Mouse (Mus musculus): ENCODE results near the gene Mlx. TPM values are rescaled to one million over a fixed set of nuclear protein-coding genes. Genes with fewer than 3 reads are reported as not detected.

Gene Mlx
- 45.7 and 46.0 TPM in 2 replicates for polyA plus RNA-seq (2015; fragmentation: Nextera tagmentation; extraction: Ambion mirVana)

- Histone ChIP-seq H3K4me2 (ENCODE audit: low read length) (peak within 1 kb of the TSS; percentile 96), H3K9me3 (replicated peaks; ENCODE audit: low read length) (no peaks in the 10 kb centered on the region), H3K9ac (ENCODE audit: low read depth, low read length) (peak within 1 kb of the TSS; percentile 81), H3K27ac (peak within 1 kb of the TSS; percentile 88), H3K4me3 (replicated peaks; ENCODE audit: low read depth, low read length) (peak within 1 kb of the TSS; percentile 64), H3K36me3 (ENCODE audit: insufficient read depth, low read length) (peaks cover 38% of the 10 kb centered on the region), H3K4me1 (replicated peaks; ENCODE audit: insufficient read depth, low read length) (peaks cover 20% of the 10 kb centered on the region), H3K27me3 (ENCODE audit: insufficient read depth, low read length) (no peaks in the 10 kb centered on the region)
- DNase-seq (ENCODE audit: low spot score), result peak; percentile 97
- 1% methylated on average over 52 of the region's 52 CpGs for WGBS
- no peak for TF ChIP-seq CTCF (IDR thresholded peaks at IDR 0.05; ENCODE audit: low read depth)
- peak; percentile 78 for ATAC-seq (replicated peaks; ENCODE audit: low FRiP score, low read depth)
Observed at GRCm38 (mm10) chr11:101086756-101087681, at the start of gene Mlx. Gene Mlx, plus strand, starts transcription at chr11:101087277.

DNA sequence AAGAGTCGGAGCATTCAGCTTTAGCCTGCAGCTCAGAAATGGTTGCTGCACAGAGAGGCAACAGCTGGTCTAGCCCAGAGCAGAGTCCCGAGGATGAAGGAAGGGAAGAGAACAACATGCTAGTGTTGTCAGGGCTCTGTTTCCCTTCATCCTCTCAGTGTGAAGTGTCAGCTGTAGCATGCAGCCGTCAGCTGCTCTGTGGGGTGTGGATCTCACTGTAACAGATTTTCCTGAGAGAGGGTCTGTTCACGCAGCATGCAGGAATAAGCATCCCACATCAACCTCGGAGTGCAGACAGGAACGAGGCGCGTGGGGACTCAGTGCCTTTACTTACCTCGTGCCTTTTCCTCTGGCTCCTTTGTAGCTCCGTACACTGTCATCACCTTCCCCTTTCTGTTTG is 49.3 kb upstream of the Mlx start:
- 91% methylated on average over 10 of the region's 10 CpGs for WGBS
- H3K27me3 ChIP-seq (ENCODE audit: insufficient read depth, low read length), result no peaks in the 10 kb centered on the region
- H3K9ac ChIP-seq (ENCODE audit: low read depth, low read length), result no peak overlapping the region
- H3K4me2 ChIP-seq (ENCODE audit: low read length), result no peak overlapping the region
- H3K27ac ChIP-seq, result no peak overlapping the region
- no peak for TF ChIP-seq CTCF (IDR thresholded peaks at IDR 0.05; ENCODE audit: low read depth)
- H3K4me3 ChIP-seq (replicated peaks; ENCODE audit: low read depth, low read length), result no peak overlapping the region
- H3K4me1 ChIP-seq (replicated peaks; ENCODE audit: insufficient read depth, low read length), result no peaks in the 10 kb centered on the region; the same call in 1 of the 2 replicates
- peaks cover 33% of the 10 kb centered on the region; the same call in 1 of the 2 replicates for H3K36me3 ChIP-seq (ENCODE audit: insufficient read depth, low read length)
- no peak for DNase-seq (ENCODE audit: low spot score)
- no peak for ATAC-seq (replicated peaks; ENCODE audit: low FRiP score, low read depth)
- no peaks in the 10 kb centered on the region for H3K9me3 ChIP-seq (replicated peaks; ENCODE audit: low read length)

DNA sequence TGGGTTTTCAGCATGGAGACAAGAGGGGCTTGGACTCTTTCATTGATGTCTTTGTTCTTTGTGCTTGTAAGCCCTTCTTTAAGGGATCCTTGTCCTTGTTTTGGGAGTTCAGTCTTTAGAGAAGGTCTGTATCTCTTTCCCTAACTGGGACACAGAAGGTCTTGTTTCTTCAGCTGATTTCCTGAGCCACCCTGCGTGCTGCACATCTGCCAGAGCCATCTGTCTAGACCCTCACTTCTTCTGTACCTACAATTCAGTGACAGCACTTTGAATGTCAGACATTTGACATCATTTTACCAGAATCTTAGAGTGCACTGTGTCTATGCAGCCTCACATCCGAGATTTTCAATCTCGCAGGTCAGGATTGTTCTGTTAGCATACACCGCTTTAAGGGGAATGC is 41.3 kb upstream of the Mlx start:
- Histone ChIP-seq H3K9ac (ENCODE audit: low read depth, low read length) (no peak overlapping the region), H3K36me3 (ENCODE audit: insufficient read depth, low read length) (peaks cover 55% of the 10 kb centered on the region), H3K27me3 (ENCODE audit: insufficient read depth, low read length) (no peaks in the 10 kb centered on the region), H3K4me3 (replicated peaks; ENCODE audit: low read depth, low read length) (no peak overlapping the region), H3K27ac (no peak overlapping the region), H3K9me3 (replicated peaks; ENCODE audit: low read length) (no peaks in the 10 kb centered on the region), H3K4me1 (replicated peaks; ENCODE audit: insufficient read depth, low read length) (no peaks in the 10 kb centered on the region), H3K4me2 (ENCODE audit: low read length) (no peak overlapping the region)
- TF ChIP-seq CTCF (IDR thresholded peaks at IDR 0.05; ENCODE audit: low read depth), result no peak
- ATAC-seq (replicated peaks; ENCODE audit: low FRiP score, low read depth) (no peak), DNase-seq (ENCODE audit: low spot score) (no peak)
- WGBS, result 91% methylated on average over 4 of the region's 4 CpGs

- no peak for TF ChIP-seq CTCF (IDR thresholded peaks at IDR 0.05; ENCODE audit: low read depth)
- no peak for ATAC-seq (replicated peaks; ENCODE audit: low FRiP score, low read depth)
- Histone ChIP-seq H3K27ac (no peak overlapping the region), H3K27me3 (ENCODE audit: insufficient read depth, low read length) (no peaks in the 10 kb centered on the region), H3K9ac (ENCODE audit: low read depth, low read length) (no peak overlapping the region), H3K4me3 (replicated peaks; ENCODE audit: low read depth, low read length) (no peak overlapping the region), H3K4me2 (ENCODE audit: low read length) (no peak overlapping the region), H3K36me3 (ENCODE audit: insufficient read depth, low read length) (peaks cover 59% of the 10 kb centered on the region), H3K9me3 (replicated peaks; ENCODE audit: low read length) (no peaks in the 10 kb centered on the region), H3K4me1 (replicated peaks; ENCODE audit: insufficient read depth, low read length) (no peaks in the 10 kb centered on the region)
- 50% methylated on average over 9 of the region's 9 CpGs for WGBS
- DNase-seq (ENCODE audit: low spot score), result no peak
Observed at GRCm38 (mm10) chr11:101046440-101046839, 40.6 kb upstream of the Mlx start.

- DNase-seq (ENCODE audit: low spot score) (no peak), ATAC-seq (replicated peaks; ENCODE audit: low FRiP score, low read depth) (no peak)
- Histone ChIP-seq H3K4me1 (replicated peaks; ENCODE audit: insufficient read depth, low read length) (no peaks in the 10 kb centered on the region), H3K27me3 (ENCODE audit: insufficient read depth, low read length) (no peaks in the 10 kb centered on the region), H3K4me2 (ENCODE audit: low read length) (no peak overlapping the region), H3K9me3 (replicated peaks; ENCODE audit: low read length) (no peaks in the 10 kb centered on the region), H3K27ac (no peak overlapping the region), H3K9ac (ENCODE audit: low read depth, low read length) (no peak overlapping the region), H3K36me3 (ENCODE audit: insufficient read depth, low read length) (peaks cover 59% of the 10 kb centered on the region), H3K4me3 (replicated peaks; ENCODE audit: low read depth, low read length) (no peak overlapping the region)
- no peak for TF ChIP-seq CTCF (IDR thresholded peaks at IDR 0.05; ENCODE audit: low read depth)
- WGBS, result 82% methylated on average over 3 of the region's 3 CpGs
Observed at GRCm38 (mm10) chr11:101047502-101047901, 39.6 kb upstream of the Mlx start.

DNA sequence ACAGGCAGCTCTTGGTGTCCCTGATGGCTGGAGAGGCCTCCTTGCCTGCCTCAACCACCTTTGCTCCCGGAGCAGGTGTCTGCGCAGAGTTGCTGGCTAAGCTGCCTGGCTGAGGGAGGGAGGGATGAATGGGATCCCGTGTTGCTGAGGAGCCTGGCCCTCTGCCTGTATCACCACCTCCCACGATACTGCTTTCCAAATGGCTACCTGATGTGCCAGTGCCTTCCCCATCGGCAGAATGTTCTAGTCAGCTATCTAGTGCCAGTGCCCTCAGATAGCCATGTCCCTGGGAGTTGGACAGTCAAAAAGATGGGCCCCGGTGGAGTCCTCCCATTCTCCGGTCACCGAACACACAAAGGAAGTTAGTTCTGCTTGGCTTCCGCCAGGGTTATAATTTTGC is 36.7 kb upstream of the Mlx start:
- DNase-seq (ENCODE audit: low spot score) (no peak), ATAC-seq (replicated peaks; ENCODE audit: low FRiP score, low read depth) (no peak)
- no peaks in the 10 kb centered on the region for H3K27me3 ChIP-seq (ENCODE audit: insufficient read depth, low read length)
- no peak overlapping the region for H3K27ac ChIP-seq
- no peaks in the 10 kb centered on the region for H3K4me1 ChIP-seq (replicated peaks; ENCODE audit: insufficient read depth, low read length)
- no peak for TF ChIP-seq CTCF (IDR thresholded peaks at IDR 0.05; ENCODE audit: low read depth)
- H3K9me3 ChIP-seq (replicated peaks; ENCODE audit: low read length), result no peaks in the 10 kb centered on the region
- no peak overlapping the region for H3K4me2 ChIP-seq (ENCODE audit: low read length)
- H3K4me3 ChIP-seq (replicated peaks; ENCODE audit: low read depth, low read length), result no peak overlapping the region
- peaks cover 37% of the 10 kb centered on the region for H3K36me3 ChIP-seq (ENCODE audit: insufficient read depth, low read length)
- H3K9ac ChIP-seq (ENCODE audit: low read depth, low read length), result no peak overlapping the region
- 88% methylated on average over 9 of the region's 9 CpGs for WGBS
